Mouse (Mus musculus) heart, embryonic 11.5 days (tissue): ENCODE measurements around the gene Dock2. TPM values are rescaled to one million over a fixed set of nuclear protein-coding genes. Genes with fewer than 3 reads are reported as not detected.

Experiments
- ATAC-seq: fragments of 200-750 bp; cut with Nextera tagmentation; replicated peaks from 2 replicates; pipeline ENCODE4 v1.8.0; 2017; ENCODE audit warnings: moderate library complexity; ENCODE audit not compliant: insufficient number of reproducible peaks, low FRiP score, low TSS enrichment
- H3K27ac ChIP-seq: fragments of 300-500 bp; sonication (generic); 2 replicates; pipeline ENCODE4 v1.5.1; 2014; ENCODE audit warnings: mild to moderate bottlenecking, low read depth, low read length
- H3K27me3 ChIP-seq: fragments of 300-500 bp; sonication (generic); 2 replicates; pipeline ENCODE4 v1.6.1; 2014; ENCODE audit warnings: mild to moderate bottlenecking, low read length, mixed read lengths; ENCODE audit not compliant: control insufficient read depth, insufficient read depth
- H3K36me3 ChIP-seq: fragments of 300-500 bp; sonication (generic); 2 replicates; pipeline ENCODE4 v1.6.1; 2014; ENCODE audit warnings: mild to moderate bottlenecking, low read length, moderate library complexity, mixed read lengths; ENCODE audit not compliant: control insufficient read depth, insufficient read depth
- H3K4me1 ChIP-seq: fragments of 300-500 bp; sonication (generic); 2 replicates; pipeline ENCODE4 v1.6.1; 2014; ENCODE audit warnings: low read length; ENCODE audit not compliant: control insufficient read depth, insufficient read depth
- H3K4me2 ChIP-seq: fragments of 300-500 bp; sonication (generic); 2 replicates; pipeline ENCODE4 v1.6.1; 2014; ENCODE audit warnings: mild to moderate bottlenecking, moderate library complexity
- H3K4me3 ChIP-seq: fragments of 300-500 bp; sonication (generic); 2 replicates; pipeline ENCODE4 v1.5.1; 2014; ENCODE audit warnings: low read depth, low read length
- H3K9ac ChIP-seq: fragments of 300-500 bp; sonication (generic); 2 replicates; pipeline ENCODE4 v1.6.1; 2014; ENCODE audit warnings: mild to moderate bottlenecking, low read depth, low read length, moderate library complexity
- H3K9me3 ChIP-seq: fragments of 300-500 bp; sonication (generic); replicated peaks from 2 replicates; pipeline ENCODE4 v1.6.1; 2016; ENCODE audit warnings: low read length; ENCODE audit not compliant: control insufficient read depth
- WGBS: fragments of 180-500 bp; shearing (Covaris S2); extraction: QIAGEN DNeasy Blood & Tissue Kit; methylation state at CpG from one replicate; pipeline ENCODE4 v1.1.7; 2014; ENCODE audit not compliant: insufficient replicate concordance; 5-methylcytosine and 5-hydroxymethylcytosine counted together
- polyA plus RNA-seq: library from polyadenylated mRNA; unstranded; fragments of >200 nt; fragmentation: Nextera tagmentation; extraction: Ambion mirVana; gene quantifications from 2 replicates; pipeline ENCODE4 v1.2.1, GENCODE M21; 2014

Gene Dock2
- polyA plus RNA-seq, 1 experiment from 2014 or later = 0.96 TPM

- ATAC-seq = no peak
- Histone ChIP-seq H3K4me2 (no peak overlapping the region), H3K9me3 (no peaks in the 10 kb centered on the region), H3K9ac (no peak overlapping the region), H3K27ac (no peak overlapping the region), H3K27me3 (no peaks in the 10 kb centered on the region), H3K36me3 (no peaks in the 10 kb centered on the region), H3K4me3 (no peak overlapping the region), H3K4me1 (no peaks in the 10 kb centered on the region)
- 89% methylated on average over 4 of the region's 4 CpGs for WGBS
Observed at GRCm38 (mm10) chr11:34449944-34450343, 333.7 kb downstream of the Dock2 start.

- Histone ChIP-seq H3K4me1 (no peaks in the 10 kb centered on the region), H3K9ac (no peak overlapping the region), H3K9me3 (no peaks in the 10 kb centered on the region), H3K27ac (no peak overlapping the region), H3K4me3 (no peak overlapping the region), H3K27me3 (no peaks in the 10 kb centered on the region), H3K4me2 (no peak overlapping the region), H3K36me3 (no peaks in the 10 kb centered on the region)
- ATAC-seq = no peak
- 28% methylated on average over 4 of the region's 4 CpGs for WGBS
Observed at GRCm38 (mm10) chr11:34447891-34448290, 335.8 kb downstream of the Dock2 start.

- no peaks in the 10 kb centered on the region for H3K9me3 ChIP-seq
- H3K27me3 ChIP-seq = no peaks in the 10 kb centered on the region
- H3K4me1 ChIP-seq = no peaks in the 10 kb centered on the region
- WGBS = 59% methylated on average over 2 of the region's 2 CpGs
- no peaks in the 10 kb centered on the region for H3K36me3 ChIP-seq
- no peak for ATAC-seq
- H3K4me3 ChIP-seq = no peak overlapping the region
- no peak overlapping the region for H3K9ac ChIP-seq
- no peak overlapping the region for H3K27ac ChIP-seq
- no peak overlapping the region for H3K4me2 ChIP-seq
Observed at GRCm38 (mm10) chr11:34438429-34438828, 345.3 kb downstream of the Dock2 start.

DNA sequence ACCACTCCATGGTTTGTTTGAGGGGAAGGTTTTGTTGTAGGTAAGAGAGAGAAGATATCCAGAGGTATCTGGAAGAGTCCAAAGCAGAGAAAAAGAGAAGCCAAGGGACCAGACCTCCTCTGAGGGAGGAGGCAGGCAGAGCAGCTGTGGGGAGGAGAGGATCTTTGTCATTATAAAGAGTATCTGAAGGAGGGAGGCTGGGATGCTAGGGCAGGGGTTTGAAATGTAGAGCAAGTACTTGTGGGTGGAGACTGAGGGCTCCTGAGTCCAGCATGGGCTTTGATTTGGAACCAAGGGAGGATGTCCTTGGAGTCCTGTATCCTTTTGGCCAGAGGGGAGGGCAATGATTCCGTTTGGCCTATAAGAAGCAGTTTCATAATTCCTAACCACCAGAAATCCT lies 346.2 kb downstream of the Dock2 start:
- Histone ChIP-seq H3K27ac (no peak overlapping the region), H3K9ac (no peak overlapping the region), H3K4me2 (no peak overlapping the region), H3K9me3 (no peaks in the 10 kb centered on the region), H3K27me3 (no peaks in the 10 kb centered on the region), H3K36me3 (no peaks in the 10 kb centered on the region), H3K4me3 (no peak overlapping the region), H3K4me1 (no peaks in the 10 kb centered on the region)
- WGBS = 70% methylated on average over 1 of the region's 1 CpGs
- ATAC-seq = no peak

DNA sequence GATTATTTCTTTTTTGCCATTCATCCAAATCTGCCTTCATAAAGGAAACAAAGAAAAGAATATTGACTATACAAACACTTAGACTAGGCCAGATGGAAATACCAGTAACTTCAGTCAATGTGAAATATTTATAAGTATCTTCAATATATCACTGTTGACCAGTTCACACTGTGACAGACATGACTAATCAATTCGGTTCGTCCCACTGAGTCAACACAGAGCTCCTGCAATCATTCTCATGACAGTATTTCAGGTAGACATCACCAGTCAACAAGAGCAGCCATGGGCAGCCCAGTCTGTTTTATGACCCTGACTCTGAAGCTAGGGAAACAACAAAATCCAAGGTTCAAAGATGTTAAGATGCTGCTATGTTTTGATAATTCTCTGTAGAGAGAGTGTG lies 351.7 kb downstream of the Dock2 start:
- 74% methylated on average over 2 of the region's 2 CpGs for WGBS
- H3K27ac ChIP-seq = no peak overlapping the region
- no peak overlapping the region for H3K4me3 ChIP-seq
- H3K9me3 ChIP-seq = no peaks in the 10 kb centered on the region
- H3K27me3 ChIP-seq = no peaks in the 10 kb centered on the region
- no peak overlapping the region for H3K9ac ChIP-seq
- H3K36me3 ChIP-seq = no peaks in the 10 kb centered on the region
- no peak for ATAC-seq
- no peak overlapping the region for H3K4me2 ChIP-seq
- H3K4me1 ChIP-seq = no peaks in the 10 kb centered on the region

DNA sequence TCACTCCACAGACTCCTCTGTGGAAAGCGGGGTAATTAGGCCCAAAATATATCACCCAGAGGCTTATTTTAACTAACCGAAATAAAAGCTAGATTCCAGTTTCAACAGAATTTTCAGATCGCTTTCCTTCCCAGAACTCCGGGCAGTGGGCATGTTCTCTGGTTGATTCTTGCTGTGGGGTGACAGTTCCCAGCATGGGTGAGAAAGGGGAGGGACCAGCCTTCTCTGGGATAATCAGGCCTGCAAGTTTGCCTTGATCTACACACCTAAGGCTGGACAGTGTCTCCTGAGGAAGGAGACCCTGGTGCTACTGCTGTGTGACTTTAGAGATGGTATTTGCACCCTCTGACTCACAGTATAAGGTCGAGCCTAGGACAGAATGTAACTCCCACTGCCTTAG lies 352.3 kb downstream of the Dock2 start:
- H3K4me2 ChIP-seq = no peak overlapping the region
- no peaks in the 10 kb centered on the region for H3K4me1 ChIP-seq
- ATAC-seq = no peak
- no peak overlapping the region for H3K27ac ChIP-seq
- 38% methylated on average over 5 of the region's 5 CpGs for WGBS
- no peaks in the 10 kb centered on the region for H3K9me3 ChIP-seq
- no peak overlapping the region for H3K9ac ChIP-seq
- no peaks in the 10 kb centered on the region for H3K36me3 ChIP-seq
- no peaks in the 10 kb centered on the region for H3K27me3 ChIP-seq
- H3K4me3 ChIP-seq = no peak overlapping the region

GRCm38 (mm10) chr11:34430940-34431339 lies 352.8 kb downstream of the Dock2 start:
- no peak overlapping the region for H3K4me2 ChIP-seq
- no peaks in the 10 kb centered on the region for H3K27me3 ChIP-seq
- H3K36me3 ChIP-seq = no peaks in the 10 kb centered on the region
- no peaks in the 10 kb centered on the region for H3K9me3 ChIP-seq
- whole genome bisulfite sequencing = 55% methylated on average over 4 of the region's 4 CpGs
- no peaks in the 10 kb centered on the region for H3K4me1 ChIP-seq
- H3K4me3 ChIP-seq = no peak overlapping the region
- H3K9ac ChIP-seq = no peak overlapping the region
- no peak overlapping the region for H3K27ac ChIP-seq
- no peak for ATAC-seq

DNA sequence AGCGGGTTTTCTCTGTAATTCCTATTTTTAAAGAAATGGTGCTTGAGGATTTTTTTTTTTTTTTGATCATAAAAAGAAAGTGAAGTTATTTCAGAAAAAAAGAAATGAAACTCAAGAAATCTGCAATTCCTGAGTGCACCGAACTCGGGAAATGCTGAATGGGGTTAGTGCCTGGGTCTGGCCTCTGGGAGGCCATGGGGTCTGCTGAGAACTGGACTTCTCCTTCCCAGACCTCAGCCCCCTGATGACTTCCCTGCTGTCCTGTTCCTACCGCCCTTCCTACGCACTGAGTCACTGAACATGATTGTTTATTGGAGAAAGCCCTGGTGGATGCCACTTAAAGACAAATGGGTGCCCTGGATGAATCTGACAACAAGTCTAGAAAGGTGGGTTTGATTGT lies 356.5 kb downstream of the Dock2 start:
- Histone ChIP-seq H3K4me3 (no peak overlapping the region), H3K36me3 (no peaks in the 10 kb centered on the region), H3K4me2 (no peak overlapping the region), H3K9ac (no peak overlapping the region), H3K27me3 (no peaks in the 10 kb centered on the region), H3K27ac (no peak overlapping the region), H3K9me3 (no peaks in the 10 kb centered on the region), H3K4me1 (no peaks in the 10 kb centered on the region)
- ATAC-seq = no peak
- WGBS = 79% methylated on average over 5 of the region's 5 CpGs

- H3K27me3 ChIP-seq = no peaks in the 10 kb centered on the region
- no peak overlapping the region for H3K9ac ChIP-seq
- H3K9me3 ChIP-seq = no peaks in the 10 kb centered on the region
- 81% methylated on average over 1 of the region's 1 CpGs for WGBS
- no peak overlapping the region for H3K27ac ChIP-seq
- no peaks in the 10 kb centered on the region for H3K4me1 ChIP-seq
- ATAC-seq = no peak
- no peaks in the 10 kb centered on the region for H3K36me3 ChIP-seq
- H3K4me3 ChIP-seq = no peak overlapping the region
- H3K4me2 ChIP-seq = no peak overlapping the region
Observed at GRCm38 (mm10) chr11:34424546-34424945, 359.1 kb downstream of the Dock2 start.
